Mouse (Mus musculus) stomach, embryonic 16.5 days (tissue): ENCODE measurements around the gene Hpse2. TPM values are rescaled to one million over a fixed set of nuclear protein-coding genes. Genes with fewer than 3 reads are reported as not detected.

Experiments
- ATAC-seq: fragments of 200-750 bp; cut with Nextera tagmentation; 2 replicates; pipeline ENCODE4 v1.8.0; 2017; ENCODE audit warnings: moderate number of reproducible peaks, moderate TSS enrichment; ENCODE audit not compliant: insufficient read depth, low FRiP score
- H3K27ac ChIP-seq: fragments of 300-500 bp; sonication (generic); 2 replicates; pipeline ENCODE4 v1.5.1; 2014; ENCODE audit warnings: low read length
- H3K27me3 ChIP-seq: fragments of 300-500 bp; sonication (generic); 2 replicates; pipeline ENCODE4 v1.6.1; 2014; ENCODE audit warnings: low read length, control low read depth, mixed read lengths; ENCODE audit not compliant: control insufficient read depth, insufficient read depth
- H3K36me3 ChIP-seq: fragments of 300-500 bp; sonication (generic); 2 replicates; pipeline ENCODE4 v1.6.1; 2014; ENCODE audit warnings: low read length; ENCODE audit not compliant: control insufficient read depth, insufficient read depth
- H3K4me1 ChIP-seq: fragments of 300-500 bp; sonication (generic); 2 replicates; pipeline ENCODE4 v1.6.1; 2014; ENCODE audit warnings: low read length, control low read depth, mixed read lengths; ENCODE audit not compliant: control insufficient read depth, insufficient read depth
- H3K4me2 ChIP-seq: fragments of 300-500 bp; sonication (generic); 2 replicates; pipeline ENCODE4 v1.6.1; 2014; ENCODE audit warnings: low read depth, low read length, mixed read lengths
- H3K4me3 ChIP-seq: fragments of 300-500 bp; sonication (generic); replicated peaks from 2 replicates; pipeline ENCODE4 v1.5.1; 2014; ENCODE audit warnings: mild to moderate bottlenecking, low read length
- H3K9ac ChIP-seq: fragments of 300-500 bp; sonication (generic); 2 replicates; pipeline ENCODE4 v1.6.1; 2014; ENCODE audit warnings: low read length
- H3K9me3 ChIP-seq: fragments of 300-500 bp; sonication (generic); replicated peaks from 2 replicates; pipeline ENCODE4 v1.6.1; 2016; ENCODE audit warnings: low read length, control low read depth; ENCODE audit not compliant: control insufficient read depth
- WGBS: fragments of 180-500 bp; shearing (Covaris S2); extraction: QIAGEN DNeasy Blood & Tissue Kit; methylation state at CpG from one replicate; pipeline ENCODE4 v1.1.7; 2014; 5-methylcytosine and 5-hydroxymethylcytosine counted together
- polyA plus RNA-seq: library from polyadenylated mRNA; unstranded; fragments of >200 nt; fragmentation: Nextera tagmentation; extraction: Ambion mirVana; gene quantifications from 2 replicates; pipeline ENCODE4 v1.2.1, GENCODE M21; 2015

Gene Hpse2
- polyA plus RNA-seq, 1 experiment from 2014 or later: 6.6 TPM

DNA sequence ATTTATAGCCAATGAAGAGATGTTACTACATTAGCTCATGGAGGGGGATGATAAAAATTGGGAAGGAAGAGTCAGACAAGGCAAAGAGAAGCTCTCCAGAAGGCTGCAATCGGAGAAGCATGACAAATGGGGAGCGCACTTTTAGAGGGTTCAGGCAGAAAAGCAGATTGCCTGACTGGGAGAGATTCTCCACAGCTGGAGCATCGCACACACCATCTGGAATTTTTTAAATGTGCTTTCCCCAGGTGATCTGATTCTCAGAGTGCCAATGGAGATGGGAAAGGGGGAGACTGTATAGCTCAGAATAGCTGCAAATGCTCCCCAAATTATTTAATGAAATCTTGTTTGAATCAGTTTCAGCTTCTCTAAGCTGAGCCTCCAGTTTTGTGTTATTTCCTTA, 156.4 kb downstream of the Hpse2 start:
- H3K27ac ChIP-seq: no peak overlapping the region
- WGBS: 45% methylated on average over 3 of the region's 3 CpGs
- ATAC-seq: no peak

GRCm38 (mm10) chr19:43193562-43193961, 194.6 kb downstream of the Hpse2 start:
- no peak overlapping the region for H3K27ac ChIP-seq
- 39% methylated on average over 3 of the region's 3 CpGs for WGBS

More for the DNA sequence above, 156.4 kb downstream of the Hpse2 start:
- no peak overlapping the region for H3K4me3 ChIP-seq
- H3K27me3 ChIP-seq: no peaks in the 10 kb centered on the region
- H3K4me1 ChIP-seq: 0 out of 2 replicates have a peak, but pooled peaks cover 4% of the 10 kb centered on the region
- H3K9ac ChIP-seq: no peak overlapping the region
- H3K4me2 ChIP-seq: no peak overlapping the region
- no peaks in the 10 kb centered on the region for H3K36me3 ChIP-seq
- no peaks in the 10 kb centered on the region for H3K9me3 ChIP-seq

DNA sequence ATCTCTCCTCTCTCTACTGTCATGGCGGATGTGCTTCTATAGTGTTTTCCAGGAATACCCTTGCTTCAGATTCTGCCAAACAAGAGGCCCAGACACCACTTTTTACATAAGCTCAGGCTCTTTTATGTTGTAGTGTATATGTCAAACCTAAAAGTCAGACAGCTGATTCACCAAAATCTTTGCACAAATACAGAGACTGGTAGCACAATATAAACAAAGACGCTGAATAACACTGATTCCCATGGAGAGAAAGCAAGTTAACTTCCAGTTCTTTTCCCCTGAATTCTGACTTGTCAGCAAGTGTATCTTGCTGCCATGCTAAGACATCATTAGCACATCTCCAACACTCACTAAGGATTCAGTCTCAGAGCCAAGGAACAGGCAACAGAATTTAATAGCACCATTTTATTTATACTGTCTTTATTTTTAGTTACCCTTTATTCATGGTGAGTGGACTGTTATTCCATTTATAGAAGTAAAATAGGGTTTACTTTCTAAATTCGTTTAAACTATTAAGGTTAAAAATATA, 212.7 kb downstream of the Hpse2 start:
- ATAC-seq: no peak
- Histone ChIP-seq H3K27me3 (no peaks in the 10 kb centered on the region), H3K9me3 (no peaks in the 10 kb centered on the region), H3K4me1 (0 out of 2 replicates have a peak, but pooled peaks cover 3% of the 10 kb centered on the region), H3K9ac (no peak overlapping the region), H3K4me3 (no peak overlapping the region), H3K27ac (no peak overlapping the region), H3K36me3 (no peaks in the 10 kb centered on the region), H3K4me2 (no peak overlapping the region)
- WGBS: 85% methylated on average over 3 of the region's 3 CpGs

More at GRCm38 (mm10) chr19:43193562-43193961, 194.6 kb downstream of the Hpse2 start:
- Histone ChIP-seq H3K4me1 (0 out of 2 replicates have a peak, but pooled peaks cover 6% of the 10 kb centered on the region), H3K4me3 (no peak overlapping the region), H3K27me3 (no peaks in the 10 kb centered on the region), H3K9ac (no peak overlapping the region), H3K36me3 (no peaks in the 10 kb centered on the region), H3K9me3 (no peaks in the 10 kb centered on the region), H3K4me2 (no peak overlapping the region)
- no peak for ATAC-seq

DNA sequence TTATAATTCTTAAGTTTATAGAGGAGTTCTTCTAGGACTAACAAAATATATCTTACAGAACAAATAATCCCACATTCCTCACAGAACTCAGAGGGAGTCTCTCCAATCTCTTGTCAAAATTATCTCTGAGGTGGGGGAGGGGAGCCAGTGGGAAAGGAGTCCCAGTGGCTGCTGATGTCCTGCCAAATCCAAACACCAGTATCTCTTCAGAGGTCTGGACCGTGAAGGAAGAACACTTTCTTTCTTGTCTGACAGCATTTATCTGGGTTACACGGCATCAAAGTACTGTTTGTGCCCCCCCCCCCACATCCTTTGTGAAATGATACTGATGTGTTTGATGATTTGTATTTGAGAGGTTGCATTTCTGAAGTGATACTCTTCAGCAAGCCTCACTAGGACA, 213.3 kb downstream of the Hpse2 start:
- H3K4me3 ChIP-seq: no peak overlapping the region
- H3K36me3 ChIP-seq: no peaks in the 10 kb centered on the region
- no peak for ATAC-seq
- H3K9me3 ChIP-seq: no peaks in the 10 kb centered on the region
- H3K9ac ChIP-seq: no peak overlapping the region
- no peak overlapping the region for H3K27ac ChIP-seq
- no peak overlapping the region for H3K4me2 ChIP-seq
- H3K4me1 ChIP-seq: 0 out of 2 replicates have a peak, but pooled peaks cover 3% of the 10 kb centered on the region
- H3K27me3 ChIP-seq: no peaks in the 10 kb centered on the region
- 48% methylated on average over 2 of the region's 2 CpGs for WGBS

DNA sequence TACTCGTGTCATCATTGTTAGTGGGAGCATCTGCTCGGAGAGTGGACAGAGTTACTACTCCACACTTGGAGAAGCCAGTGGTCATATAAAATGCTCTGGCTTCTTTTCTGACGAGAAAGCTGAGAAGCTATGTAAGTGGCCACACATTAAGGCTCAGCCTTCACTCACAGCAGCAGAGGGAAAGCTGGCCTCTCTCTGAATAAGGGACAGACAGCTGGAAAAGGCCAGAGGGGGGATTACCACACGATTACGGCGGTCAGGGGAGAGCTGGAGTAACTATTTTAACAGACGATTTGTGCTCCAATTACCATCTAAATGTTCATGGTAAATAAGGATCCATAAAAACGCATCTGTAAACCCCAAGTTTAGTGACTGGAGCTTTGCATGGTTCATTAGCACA, 232.1 kb downstream of the Hpse2 start:
- H3K36me3 ChIP-seq: no peaks in the 10 kb centered on the region
- ATAC-seq: no peak
- H3K4me1 ChIP-seq: 0 out of 2 replicates have a peak, but pooled peaks cover 5% of the 10 kb centered on the region
- 44% methylated on average over 8 of the region's 8 CpGs for WGBS
- H3K27ac ChIP-seq: peak overlapping the region; percentile 43
- H3K9ac ChIP-seq: no peak overlapping the region
- peak overlapping the region; percentile 25; the same call in 1 of the 2 replicates for H3K4me2 ChIP-seq
- no peaks in the 10 kb centered on the region for H3K27me3 ChIP-seq
- no peaks in the 10 kb centered on the region for H3K9me3 ChIP-seq
- no peak overlapping the region for H3K4me3 ChIP-seq

GRCm38 (mm10) chr19:43155582-43155981, 232.6 kb downstream of the Hpse2 start:
- WGBS: 69% methylated on average over 5 of the region's 5 CpGs
- Histone ChIP-seq H3K4me2 (peak overlapping the region; percentile 25; the same call in 1 of the 2 replicates), H3K9me3 (no peaks in the 10 kb centered on the region), H3K36me3 (no peaks in the 10 kb centered on the region), H3K9ac (no peak overlapping the region), H3K27me3 (no peaks in the 10 kb centered on the region), H3K4me3 (no peak overlapping the region), H3K27ac (peak overlapping the region; percentile 43), H3K4me1 (0 out of 2 replicates have a peak, but pooled peaks cover 5% of the 10 kb centered on the region)
- no peak for ATAC-seq

- Histone ChIP-seq H3K4me2 (no peak overlapping the region), H3K9ac (no peak overlapping the region), H3K4me3 (no peak overlapping the region), H3K36me3 (no peaks in the 10 kb centered on the region), H3K27me3 (no peaks in the 10 kb centered on the region), H3K4me1 (no peaks in the 10 kb centered on the region), H3K9me3 (no peaks in the 10 kb centered on the region), H3K27ac (no peak overlapping the region)
- no peak for ATAC-seq
- WGBS: 73% methylated on average over 6 of the region's 6 CpGs
Measured at GRCm38 (mm10) chr19:43147901-43148300, 240.3 kb downstream of the Hpse2 start.

GRCm38 (mm10) chr19:43146820-43147219, 241.3 kb downstream of the Hpse2 start:
- Histone ChIP-seq H3K9me3 (no peaks in the 10 kb centered on the region), H3K36me3 (no peaks in the 10 kb centered on the region), H3K27me3 (no peaks in the 10 kb centered on the region), H3K4me3 (no peak overlapping the region), H3K9ac (no peak overlapping the region), H3K27ac (no peak overlapping the region), H3K4me1 (no peaks in the 10 kb centered on the region), H3K4me2 (no peak overlapping the region)
- no peak for ATAC-seq
- 61% methylated on average over 7 of the region's 7 CpGs for WGBS

- Histone ChIP-seq H3K9me3 (no peaks in the 10 kb centered on the region), H3K4me3 (no peak overlapping the region), H3K4me2 (no peak overlapping the region), H3K9ac (no peak overlapping the region), H3K27me3 (no peaks in the 10 kb centered on the region), H3K36me3 (no peaks in the 10 kb centered on the region), H3K4me1 (no peaks in the 10 kb centered on the region), H3K27ac (no peak overlapping the region)
- ATAC-seq: no peak
- WGBS: 32% methylated on average over 3 of the region's 3 CpGs
Measured at GRCm38 (mm10) chr19:43141646-43142045, 246.5 kb downstream of the Hpse2 start.
